Mouse (Mus musculus) adipose tissue, adult 10 weeks (tissue): ENCODE data around the gene Btbd35f7. TPM values are rescaled to one million over a fixed set of nuclear protein-coding genes. Genes with fewer than 3 reads are reported as not detected.

Experiments
- polyA plus RNA-seq: library from polyadenylated mRNA; stranded (reverse); fragments of 350-450 nt; fragmentation: Illumina TruSeq; extraction: RNeasy Lipid Tissue Mini Kit (QIAGEN cat#74804); gene quantifications from one replicate; pipeline ENCODE4 v1.2.3, GENCODE M21; 2014; ENCODE audit warnings: low read depth, low replicate concordance

Btbd35f7 gene
- not detected for polyA plus RNA-seq

GRCm38 (mm10) chrX:5668767-5669166 is at the start of gene Btbd35f7:
Btbd35f7 (plus strand) TSS chrX:5669067.

Other genes starting within 250 kb of the Btbd35f7 start
- gene Mycs, start 199.8 kb upstream of the Btbd35f7 start, polyA plus RNA-seq: not detected